Mouse (Mus musculus): ENCODE results near the gene 4921530L21Rik. TPM values are rescaled to one million over a fixed set of nuclear protein-coding genes. Genes with fewer than 3 reads are reported as not detected.

4921530L21Rik gene
- polyA plus RNA-seq (2012; ENCODE audit: insufficient read depth, insufficient read length, low replicate concordance, missing spikeins) = not detected in 2 replicates

DNA sequence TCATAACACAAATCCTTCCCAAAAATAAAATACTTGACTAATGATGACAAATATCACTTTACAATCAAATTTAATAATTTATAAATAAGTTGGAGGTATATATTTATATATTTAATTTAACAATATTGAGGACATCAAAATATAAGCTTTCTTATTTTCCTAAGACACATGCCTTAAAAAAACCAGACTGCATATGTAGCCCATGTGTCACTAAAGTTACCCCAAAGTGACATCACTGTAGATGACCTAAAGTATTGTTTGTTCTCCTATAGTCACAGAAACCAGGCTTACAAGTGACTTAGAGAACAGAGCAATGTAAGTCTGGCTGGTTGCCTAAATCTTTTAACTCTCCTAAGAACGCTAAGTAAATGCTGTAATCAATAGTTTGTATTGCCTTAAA is at the start of gene 4921530L21Rik:
Gene 4921530L21Rik, plus strand, starts transcription at position 301 of the 400 bp plus-strand sequence.
- Histone ChIP-seq H3K4me1 (ENCODE audit: control insufficient read depth, insufficient read depth, low read length) (no peaks in the 10 kb centered on the region), H3K4me3 (ENCODE audit: insufficient read depth, low read depth, low read length) (no peak within 1 kb of the TSS), H3K27ac (ENCODE audit: insufficient read depth, low read depth, low read length) (no peak within 1 kb of the TSS)
- WGBS = 56% methylated on average over 1 of the region's 1 CpGs
- TF ChIP-seq CTCF (IDR thresholded peaks at IDR 0.05; ENCODE audit: insufficient read depth, low read depth, low read length) = no peak
- TF ChIP-seq POLR2A (IDR thresholded peaks at IDR 0.05; ENCODE audit: insufficient read depth, low read depth, low read length) = no peak

DNA sequence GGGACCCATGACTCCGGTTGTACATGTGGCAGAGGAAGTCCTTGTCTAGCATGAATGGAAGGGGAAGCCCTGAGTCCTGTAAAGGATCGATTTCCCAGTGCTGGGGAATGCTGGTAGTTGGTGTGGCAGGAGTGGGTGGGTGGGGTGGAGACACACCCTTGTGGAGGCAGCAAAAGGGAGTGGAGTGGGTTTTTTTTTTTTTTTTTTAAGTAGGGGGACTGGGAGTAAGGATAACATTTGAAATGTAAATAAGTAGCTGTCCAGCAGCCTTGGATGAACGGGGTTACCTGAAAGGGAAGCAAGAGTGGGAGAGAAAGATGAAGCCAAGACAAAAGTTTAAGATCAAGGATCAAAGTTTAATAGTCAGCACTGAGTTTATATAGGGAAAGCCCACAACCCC is 47.2 kb upstream of the 4921530L21Rik start:
- H3K4me3 ChIP-seq (ENCODE audit: insufficient read depth, low read depth, low read length) = no peak overlapping the region
- 61% methylated on average over 3 of the region's 3 CpGs for WGBS
- TF ChIP-seq CTCF (IDR thresholded peaks at IDR 0.05; ENCODE audit: insufficient read depth, low read depth, low read length) = no peak
- no peak for TF ChIP-seq POLR2A (IDR thresholded peaks at IDR 0.05; ENCODE audit: insufficient read depth, low read depth, low read length)
- H3K4me1 ChIP-seq (ENCODE audit: control insufficient read depth, insufficient read depth, low read length) = no peaks in the 10 kb centered on the region
- H3K27ac ChIP-seq (ENCODE audit: insufficient read depth, low read depth, low read length) = no peak overlapping the region

DNA sequence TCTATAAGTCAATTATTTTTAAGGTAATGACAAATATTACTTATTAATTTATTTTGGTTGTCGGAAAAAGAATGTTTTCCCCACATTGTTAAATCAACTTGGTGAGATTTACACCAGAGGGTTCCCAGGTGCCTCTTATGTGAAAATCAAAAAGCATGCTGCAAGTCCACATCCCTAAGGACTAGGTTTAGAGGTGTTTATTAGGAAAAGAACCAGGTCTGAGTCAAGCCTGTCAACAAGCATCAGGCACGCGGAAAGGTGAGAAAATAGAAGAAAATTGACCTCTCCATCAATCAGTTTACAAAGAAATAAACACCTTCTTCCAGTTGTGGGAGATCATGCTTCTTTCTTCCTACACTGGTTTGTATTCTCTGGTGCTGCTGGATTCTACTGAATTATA is 18.1 kb upstream of the 4921530L21Rik start:
- WGBS = 85% methylated on average over 3 of the region's 3 CpGs

DNA sequence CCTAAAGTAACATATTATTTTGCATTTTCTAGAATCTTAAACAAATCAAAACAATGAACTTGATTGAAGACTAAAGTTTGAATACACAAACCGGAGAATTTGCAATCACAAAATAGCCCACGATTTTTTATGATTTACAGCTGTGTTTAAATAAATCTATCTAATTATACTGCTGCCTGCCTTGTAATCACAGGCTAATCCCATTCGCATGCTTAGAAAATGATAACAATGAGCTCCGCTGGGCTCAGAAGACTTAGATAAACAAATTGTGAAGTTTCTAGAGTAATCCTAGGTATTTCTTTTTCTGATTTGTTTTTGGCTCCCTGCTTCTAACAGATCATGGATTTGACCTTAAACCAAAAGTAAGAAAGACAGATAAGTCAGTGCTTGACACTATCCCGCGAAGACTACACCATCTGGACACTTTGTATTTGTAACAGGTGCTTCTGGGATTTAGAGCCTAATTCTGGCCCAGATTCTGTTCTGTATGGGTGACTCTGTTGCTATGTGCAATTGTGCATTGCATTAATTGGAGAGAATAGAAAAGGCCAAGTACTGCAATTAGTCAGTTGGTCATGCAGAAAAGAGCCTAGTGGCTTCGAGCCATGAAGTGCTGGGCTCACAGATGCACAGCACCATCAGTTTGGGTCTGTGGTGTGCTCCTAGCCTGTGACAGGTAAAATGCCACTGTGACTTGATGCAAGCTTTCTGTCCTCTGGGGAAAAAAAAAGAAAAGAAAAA is 15.2 kb upstream of the 4921530L21Rik start:
- 34% methylated on average over 7 of the region's 7 CpGs for WGBS
- no peaks in the 10 kb centered on the region for H3K4me1 ChIP-seq (ENCODE audit: control insufficient read depth, insufficient read depth, low read length)
- no peak overlapping the region for H3K4me3 ChIP-seq (ENCODE audit: insufficient read depth, low read depth, low read length)
- H3K27ac ChIP-seq (ENCODE audit: insufficient read depth, low read depth, low read length) = no peak overlapping the region
- TF ChIP-seq POLR2A (IDR thresholded peaks at IDR 0.05; ENCODE audit: insufficient read depth, low read depth, low read length) (no peak), CTCF (IDR thresholded peaks at IDR 0.05; ENCODE audit: insufficient read depth, low read depth, low read length) (no peak)

More for the DNA sequence above, 18.1 kb upstream of the 4921530L21Rik start:
- no peak overlapping the region for H3K27ac ChIP-seq (ENCODE audit: insufficient read depth, low read depth, low read length)
- no peaks in the 10 kb centered on the region for H3K4me1 ChIP-seq (ENCODE audit: control insufficient read depth, insufficient read depth, low read length)
- H3K4me3 ChIP-seq (ENCODE audit: insufficient read depth, low read depth, low read length) = no peak overlapping the region
- TF ChIP-seq POLR2A (IDR thresholded peaks at IDR 0.05; ENCODE audit: insufficient read depth, low read depth, low read length) (no peak), CTCF (IDR thresholded peaks at IDR 0.05; ENCODE audit: insufficient read depth, low read depth, low read length) (no peak)

DNA sequence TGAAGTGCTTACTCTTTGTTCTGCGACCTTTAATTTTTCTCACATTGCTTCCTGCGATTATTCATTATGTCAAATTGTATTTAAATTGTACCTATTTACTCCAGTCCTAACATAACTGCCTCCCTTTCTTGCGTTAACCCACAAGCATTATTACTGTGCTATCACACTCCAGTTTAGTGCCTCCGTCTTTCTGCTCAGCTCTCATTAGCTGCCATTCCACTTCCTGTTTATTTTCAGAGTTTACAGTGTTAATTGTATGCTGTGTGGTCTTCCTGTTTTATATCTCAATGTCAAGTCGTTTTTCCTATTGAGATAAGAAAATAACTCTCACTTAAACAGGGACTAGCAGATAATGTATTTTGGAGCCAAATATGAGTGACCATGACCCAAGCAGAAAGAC is 9.0 kb upstream of the 4921530L21Rik start:
- no peak overlapping the region for H3K27ac ChIP-seq (ENCODE audit: insufficient read depth, low read depth, low read length)
- no peak for TF ChIP-seq CTCF (IDR thresholded peaks at IDR 0.05; ENCODE audit: insufficient read depth, low read depth, low read length)
- TF ChIP-seq POLR2A (IDR thresholded peaks at IDR 0.05; ENCODE audit: insufficient read depth, low read depth, low read length) = no peak
- no peak overlapping the region for H3K4me3 ChIP-seq (ENCODE audit: insufficient read depth, low read depth, low read length)
- no peaks in the 10 kb centered on the region for H3K4me1 ChIP-seq (ENCODE audit: control insufficient read depth, insufficient read depth, low read length)
- WGBS = 41% methylated on average over 5 of the region's 5 CpGs

DNA sequence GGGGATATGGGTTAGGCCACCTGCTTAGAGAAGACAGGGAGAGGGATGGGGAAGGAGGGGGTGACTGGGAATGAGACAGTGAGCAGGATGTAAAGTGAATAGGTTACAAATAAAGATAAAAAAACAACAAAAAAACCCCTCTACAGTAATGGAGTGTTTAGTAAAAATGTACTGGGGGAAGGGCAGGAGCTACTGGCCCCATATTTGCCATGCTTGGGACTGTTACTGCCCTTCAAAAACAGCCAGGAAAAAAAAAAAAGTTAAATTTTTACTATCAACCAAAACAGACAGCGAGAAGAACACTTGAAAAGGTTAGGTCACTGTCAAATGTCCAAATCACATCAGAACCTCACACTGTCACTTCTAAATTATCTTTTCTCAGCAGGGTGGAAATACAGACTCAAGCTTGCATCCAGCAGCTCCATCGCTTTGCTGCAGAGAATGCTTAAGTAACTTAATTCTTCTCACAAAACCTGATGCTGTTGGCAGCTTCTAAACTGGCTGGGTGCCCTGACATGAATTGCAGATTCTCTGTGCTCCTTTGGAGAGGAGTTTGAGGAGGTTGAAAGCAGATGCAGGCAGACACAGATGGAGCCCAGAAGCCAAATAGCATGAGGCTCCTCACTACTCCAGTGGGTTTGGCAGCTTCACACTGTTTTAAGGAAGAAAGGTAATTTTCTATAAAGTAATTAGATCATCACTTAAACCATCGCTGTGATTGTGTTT is 4.1 kb upstream of the 4921530L21Rik start:
- Histone ChIP-seq H3K27ac (ENCODE audit: insufficient read depth, low read depth, low read length) (no peak overlapping the region), H3K4me1 (ENCODE audit: control insufficient read depth, insufficient read depth, low read length) (no peaks in the 10 kb centered on the region)
- no peak for TF ChIP-seq POLR2A (IDR thresholded peaks at IDR 0.05; ENCODE audit: insufficient read depth, low read depth, low read length)

DNA sequence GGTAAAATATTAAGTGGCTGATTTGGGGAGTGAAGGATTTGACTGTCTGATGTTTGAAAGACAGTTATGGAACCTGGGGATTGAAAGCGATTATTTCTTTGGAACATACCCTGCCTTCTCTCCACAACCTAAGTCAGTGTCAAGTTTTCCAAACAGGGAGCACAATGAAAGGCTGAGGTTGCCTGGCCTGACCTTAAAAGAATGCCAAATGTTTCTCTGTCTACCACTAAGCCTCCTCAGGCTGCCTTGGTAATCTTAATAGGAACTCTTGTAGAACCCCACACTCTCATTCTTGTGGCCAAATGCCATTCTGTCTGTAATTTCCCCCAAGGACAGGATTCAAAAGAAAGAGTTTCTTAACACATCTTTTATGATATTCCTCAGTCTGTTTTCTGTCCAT is 3.5 kb upstream of the 4921530L21Rik start:
- Histone ChIP-seq H3K4me3 (ENCODE audit: insufficient read depth, low read depth, low read length) (no peak overlapping the region), H3K27ac (ENCODE audit: insufficient read depth, low read depth, low read length) (no peak overlapping the region), H3K4me1 (ENCODE audit: control insufficient read depth, insufficient read depth, low read length) (no peaks in the 10 kb centered on the region)
- TF ChIP-seq CTCF (IDR thresholded peaks at IDR 0.05; ENCODE audit: insufficient read depth, low read depth, low read length) = no peak
- no peak for TF ChIP-seq POLR2A (IDR thresholded peaks at IDR 0.05; ENCODE audit: insufficient read depth, low read depth, low read length)
- 48% methylated on average over 1 of the region's 1 CpGs for whole genome bisulfite sequencing

More for the DNA sequence above, 4.1 kb upstream of the 4921530L21Rik start:
- H3K4me3 ChIP-seq (ENCODE audit: insufficient read depth, low read depth, low read length) = no peak overlapping the region
- WGBS = 23% methylated on average over 3 of the region's 3 CpGs

DNA sequence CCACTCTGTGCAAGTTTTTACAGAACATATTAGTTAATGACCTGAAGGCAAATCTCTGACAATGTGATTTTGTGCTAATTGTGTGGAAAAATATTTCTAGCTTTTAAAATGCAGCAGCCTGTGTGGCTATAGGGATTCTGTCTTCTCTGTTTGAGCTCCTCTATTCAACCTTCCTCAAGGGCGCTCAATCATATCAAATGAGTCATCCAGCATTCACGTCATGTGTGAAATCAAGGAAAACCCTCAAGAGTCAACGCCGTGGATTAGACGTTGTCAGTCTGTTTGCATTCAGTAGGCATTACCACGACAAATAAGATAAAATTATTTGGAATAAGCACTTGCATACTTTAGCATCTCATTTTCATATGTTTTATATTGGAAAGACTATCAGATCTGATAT is 18.4 kb downstream of the 4921530L21Rik start:
- Histone ChIP-seq H3K27ac (ENCODE audit: insufficient read depth, low read depth, low read length) (no peak overlapping the region), H3K4me1 (ENCODE audit: control insufficient read depth, insufficient read depth, low read length) (no peaks in the 10 kb centered on the region), H3K4me3 (ENCODE audit: insufficient read depth, low read depth, low read length) (no peak overlapping the region)
- no peak for TF ChIP-seq POLR2A (IDR thresholded peaks at IDR 0.05; ENCODE audit: insufficient read depth, low read depth, low read length)
- TF ChIP-seq CTCF (IDR thresholded peaks at IDR 0.05; ENCODE audit: insufficient read depth, low read depth, low read length) = no peak
- 34% methylated on average over 6 of the region's 6 CpGs for WGBS

DNA sequence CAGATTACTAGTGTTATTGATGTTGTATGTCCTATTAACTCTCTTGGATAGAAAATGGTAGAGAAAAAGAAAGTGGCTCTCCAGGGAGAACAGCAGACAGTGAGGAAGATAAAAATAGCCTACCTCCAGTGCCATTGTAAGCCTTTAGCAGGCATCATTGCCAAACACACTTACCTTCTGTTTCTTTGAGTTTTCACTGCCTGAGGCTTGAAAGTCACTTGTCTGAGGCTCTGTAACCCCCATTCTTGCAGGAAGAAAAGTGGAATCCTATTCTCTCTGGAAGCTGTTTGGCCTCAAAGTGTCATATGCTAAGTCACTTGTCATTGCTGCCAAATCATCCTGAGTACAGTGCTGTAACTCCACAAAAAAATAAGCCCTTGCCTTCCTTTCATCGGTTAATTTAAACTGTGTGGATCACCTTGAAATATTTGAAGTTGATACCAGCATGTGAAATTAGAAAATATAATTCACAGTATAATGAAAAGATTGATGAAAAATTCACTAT is 23.6 kb downstream of the 4921530L21Rik start:
- Histone ChIP-seq H3K27ac (ENCODE audit: insufficient read depth, low read depth, low read length) (no peak overlapping the region), H3K4me1 (ENCODE audit: control insufficient read depth, insufficient read depth, low read length) (no peaks in the 10 kb centered on the region), H3K4me3 (ENCODE audit: insufficient read depth, low read depth, low read length) (no peak overlapping the region)
- 92% methylated on average over 1 of the region's 1 CpGs for WGBS
- TF ChIP-seq CTCF (IDR thresholded peaks at IDR 0.05; ENCODE audit: insufficient read depth, low read depth, low read length) = no peak
- no peak for TF ChIP-seq POLR2A (IDR thresholded peaks at IDR 0.05; ENCODE audit: insufficient read depth, low read depth, low read length)

All from olfactory bulb, adult 2 months (tissue).